Mouse (Mus musculus) bone marrow macrophage, adult 2 months (primary cell): ENCODE data around the gene Terf2ip. TPM values are rescaled to one million over a fixed set of nuclear protein-coding genes. Genes with fewer than 3 reads are reported as not detected.

Source experiments
- H3K27ac ChIP-seq: 2 replicates; pipeline ENCODE4 v1.5.1; 2012; ENCODE audit warnings: low read depth, low read length; ENCODE audit not compliant: insufficient read depth
- H3K4me1 ChIP-seq: 2 replicates; pipeline ENCODE4 v1.6.1; 2012; ENCODE audit warnings: low read length; ENCODE audit not compliant: control insufficient read depth, insufficient read depth
- H3K4me3 ChIP-seq: 2 replicates; pipeline ENCODE4 v1.5.1; 2012; ENCODE audit warnings: mild to moderate bottlenecking, low read length, moderate library complexity; ENCODE audit not compliant: insufficient read depth
- CTCF ChIP-seq: IDR thresholded peaks from 2 replicates; pipeline ENCODE4 v1.5.1; 2012; ENCODE audit warnings: low read depth, mild to moderate bottlenecking, low read length, moderate library complexity
- POLR2A ChIP-seq: IDR thresholded peaks from 2 replicates; pipeline ENCODE4 v1.6.1; 2012; ENCODE audit warnings: mild to moderate bottlenecking, low read depth, low read length, borderline replicate concordance
- polyA plus RNA-seq: library from polyadenylated mRNA; stranded (reverse); fragments of >200 nt; gene quantifications from 2 replicates; pipeline ENCODE4 v1.2.4, GENCODE M21; 2012; ENCODE audit not compliant: missing spikeins, insufficient read depth, insufficient read length

Terf2ip gene
- polyA plus RNA-seq, 1 experiment, result 10.1 TPM

GRCm38 (mm10) chr8:111974138-111974537 lies 37.1 kb upstream of the Terf2ip start:
- no peak overlapping the region for H3K27ac ChIP-seq
- no peak for TF ChIP-seq CTCF
- no peak for TF ChIP-seq POLR2A
- no peak overlapping the region for H3K4me3 ChIP-seq
- no peaks in the 10 kb centered on the region for H3K4me1 ChIP-seq

GRCm38 (mm10) chr8:111975706-111976105 lies 35.5 kb upstream of the Terf2ip start:
- Histone ChIP-seq H3K4me3 (no peak overlapping the region), H3K4me1 (no peaks in the 10 kb centered on the region), H3K27ac (no peak overlapping the region)
- TF ChIP-seq CTCF (no peak), POLR2A (no peak)

- no peak for TF ChIP-seq CTCF
- no peak for TF ChIP-seq POLR2A
These were observed 34.9 kb upstream of the Terf2ip start for GRCm38 (mm10) chr8:111976326-111976725.

GRCm38 (mm10) chr8:111978147-111978546 lies 33.1 kb upstream of the Terf2ip start:
- Histone ChIP-seq H3K4me1 (no peaks in the 10 kb centered on the region), H3K27ac (no peak overlapping the region), H3K4me3 (no peak overlapping the region)
- TF ChIP-seq POLR2A, result no peak

More at GRCm38 (mm10) chr8:111976326-111976725, 34.9 kb upstream of the Terf2ip start:
- Histone ChIP-seq H3K4me1 (no peaks in the 10 kb centered on the region), H3K4me3 (no peak overlapping the region), H3K27ac (no peak overlapping the region)

GRCm38 (mm10) chr8:111982116-111982515 lies 29.1 kb upstream of the Terf2ip start:
- no peak overlapping the region for H3K27ac ChIP-seq
- H3K4me1 ChIP-seq, result no peaks in the 10 kb centered on the region
- TF ChIP-seq POLR2A, result no peak
- TF ChIP-seq CTCF, result no peak
- no peak overlapping the region for H3K4me3 ChIP-seq

GRCm38 (mm10) chr8:111984511-111984910 lies 26.7 kb upstream of the Terf2ip start:
- Histone ChIP-seq H3K27ac (no peak overlapping the region), H3K4me1 (no peaks in the 10 kb centered on the region), H3K4me3 (no peak overlapping the region)
- TF ChIP-seq POLR2A (no peak), CTCF (no peak)

- no peak overlapping the region for H3K4me3 ChIP-seq
- no peaks in the 10 kb centered on the region for H3K4me1 ChIP-seq
- H3K27ac ChIP-seq, result no peak overlapping the region
- peak; percentile 61 for TF ChIP-seq CTCF
- TF ChIP-seq POLR2A, result no peak
These were observed 21.3 kb upstream of the Terf2ip start for GRCm38 (mm10) chr8:111989911-111990310.

- no peaks in the 10 kb centered on the region for H3K4me1 ChIP-seq
- H3K4me3 ChIP-seq, result peak overlapping the region; percentile 90
These were observed 19.9 kb upstream of the Terf2ip start for GRCm38 (mm10) chr8:111991278-111991677.

GRCm38 (mm10) chr8:111992013-111992702 lies 19.0 kb upstream of the Terf2ip start, which contains the start of gene Adat1:
Adat1 (minus strand) TSS chr8:111992302.
- TF ChIP-seq CTCF (no peak), POLR2A (no peak)
- Histone ChIP-seq H3K4me1 (no peaks in the 10 kb centered on the region), H3K4me3 (peak within 1 kb of the TSS; percentile 90), H3K27ac (no peak within 1 kb of the TSS)

More at GRCm38 (mm10) chr8:111991278-111991677, 19.9 kb upstream of the Terf2ip start:
- H3K27ac ChIP-seq, result no peak overlapping the region
- TF ChIP-seq CTCF (no peak), POLR2A (no peak)

- Histone ChIP-seq H3K4me3 (no peak overlapping the region), H3K4me1 (no peaks in the 10 kb centered on the region), H3K27ac (no peak overlapping the region)
- TF ChIP-seq CTCF (no peak), POLR2A (no peak)
These were observed 18.5 kb upstream of the Terf2ip start for GRCm38 (mm10) chr8:111992703-111993039.

GRCm38 (mm10) chr8:112004754-112005153 lies 6.4 kb upstream of the Terf2ip start:
- Histone ChIP-seq H3K27ac (no peak overlapping the region), H3K4me1 (peaks cover 7% of the 10 kb centered on the region; the same call in 1 of the 2 replicates), H3K4me3 (no peak overlapping the region)
- TF ChIP-seq POLR2A, result no peak
- TF ChIP-seq CTCF, result no peak
